Mouse (Mus musculus): ENCODE data around the gene Rbfox3.

Gene Rbfox3

GRCm38 (mm10) chr11:118728797-118729196, 182.6 kb downstream of the Rbfox3 start:
- no peak for DNase-seq (ENCODE audit: low spot score in 2 of 2)

DNA sequence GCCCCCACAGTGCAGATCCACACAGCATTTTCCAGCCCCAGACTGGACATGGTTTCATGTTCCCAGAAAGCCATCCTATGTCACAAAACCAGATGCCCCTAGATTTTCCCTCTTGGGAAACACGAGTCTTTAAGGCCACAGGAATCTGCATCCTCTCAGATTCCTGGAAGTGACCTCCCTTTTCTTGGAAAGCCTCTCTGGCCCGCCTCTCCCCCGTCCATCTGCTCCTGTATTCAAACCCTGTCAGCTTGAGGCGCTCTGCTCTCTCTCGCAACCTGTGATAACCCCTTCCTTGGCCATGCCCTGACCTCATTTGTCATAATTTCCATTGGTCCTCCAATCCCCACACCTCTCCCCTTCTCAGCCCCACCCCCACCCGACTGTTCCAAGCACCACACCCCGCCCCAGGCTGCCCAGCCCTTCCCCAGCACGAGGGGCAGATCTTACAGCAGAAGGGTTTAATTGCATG, 183.3 kb downstream of the Rbfox3 start:
- DNase-seq (ENCODE audit: low spot score in 2 of 2): no peak

DNA sequence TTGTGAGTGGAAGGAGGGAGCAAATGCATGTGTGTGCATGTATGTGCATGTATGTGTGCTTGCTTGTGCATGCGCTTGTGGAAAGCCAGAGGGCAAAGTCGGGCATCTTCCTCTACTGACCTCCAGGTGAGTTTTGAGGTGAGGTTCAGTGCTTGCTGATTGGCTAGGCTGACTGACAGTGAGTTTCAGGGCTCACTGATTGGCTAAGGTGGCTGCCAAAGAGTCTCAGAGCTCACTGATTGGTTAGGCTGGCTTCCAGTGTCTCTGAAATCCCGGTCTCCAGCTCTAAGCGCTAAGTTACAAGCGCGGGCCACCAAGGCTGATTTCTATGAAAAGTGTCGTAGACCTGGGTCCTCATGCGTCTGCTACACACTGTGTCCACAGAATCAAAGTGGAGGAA, 185.0 kb downstream of the Rbfox3 start:
- no peak for DNase-seq (ENCODE audit: low spot score in 2 of 2)

DNA sequence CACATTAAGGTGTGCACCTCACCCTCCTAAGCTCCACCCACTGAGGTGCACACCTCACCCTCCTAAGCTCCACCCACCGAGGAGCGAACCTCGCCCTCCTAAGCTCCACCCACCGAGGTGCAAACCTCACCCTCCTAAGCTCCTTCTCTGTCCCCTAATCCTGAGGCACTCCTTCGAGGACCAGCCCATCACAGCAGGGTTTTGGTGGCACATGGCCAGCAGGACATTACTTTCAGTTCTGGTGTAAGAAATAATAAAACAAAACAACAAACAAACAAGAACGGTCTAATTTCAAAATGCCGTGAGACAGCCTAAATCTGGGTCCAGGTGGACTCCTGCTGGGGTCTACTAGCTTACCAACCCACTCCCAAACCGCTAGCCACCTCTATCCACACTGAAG, 187.0 kb downstream of the Rbfox3 start:
- no peak for DNase-seq (ENCODE audit: low spot score in 2 of 2)

DNA sequence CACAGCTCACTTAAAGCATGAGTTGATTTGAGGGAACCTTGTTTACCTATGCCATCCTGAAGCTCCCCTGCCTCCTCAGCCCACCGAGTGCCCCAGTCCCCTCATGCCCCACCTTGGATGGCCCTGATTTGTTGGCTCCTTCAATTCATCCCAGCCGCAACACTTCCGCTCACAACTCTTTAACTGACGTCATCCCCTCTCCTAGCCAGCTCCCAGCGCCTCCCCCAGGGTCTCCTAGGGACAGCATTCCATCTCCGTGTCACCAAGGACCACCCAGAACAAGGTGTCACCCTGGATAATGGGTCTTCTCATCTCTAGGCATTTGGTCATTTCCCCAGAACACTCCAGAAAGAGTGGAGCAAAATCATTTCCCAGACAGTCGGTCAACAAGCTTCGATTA, 188.2 kb downstream of the Rbfox3 start:
- no peak for DNase-seq (ENCODE audit: low spot score in 2 of 2)

DNA sequence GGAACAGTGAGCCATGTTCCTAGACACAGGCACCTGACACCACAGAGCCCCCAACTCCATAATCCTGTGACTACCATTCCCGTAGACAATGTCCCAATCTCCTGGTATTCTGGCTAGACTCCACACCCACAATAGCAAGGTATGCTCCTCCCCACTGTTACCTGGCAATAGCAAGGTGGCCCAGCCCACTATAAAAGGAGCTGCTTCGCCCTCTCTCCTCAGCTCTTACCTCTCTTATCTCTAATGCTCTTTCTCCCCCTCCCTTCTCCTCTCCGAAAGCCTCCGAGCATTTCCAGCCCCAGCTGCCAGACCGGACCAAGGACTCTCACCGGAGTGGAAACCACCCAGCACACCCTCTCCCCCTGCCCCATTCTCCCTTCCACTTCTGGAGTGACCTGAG, 189.5 kb downstream of the Rbfox3 start:
- DNase-seq (ENCODE audit: low spot score in 2 of 2): no peak

DNA sequence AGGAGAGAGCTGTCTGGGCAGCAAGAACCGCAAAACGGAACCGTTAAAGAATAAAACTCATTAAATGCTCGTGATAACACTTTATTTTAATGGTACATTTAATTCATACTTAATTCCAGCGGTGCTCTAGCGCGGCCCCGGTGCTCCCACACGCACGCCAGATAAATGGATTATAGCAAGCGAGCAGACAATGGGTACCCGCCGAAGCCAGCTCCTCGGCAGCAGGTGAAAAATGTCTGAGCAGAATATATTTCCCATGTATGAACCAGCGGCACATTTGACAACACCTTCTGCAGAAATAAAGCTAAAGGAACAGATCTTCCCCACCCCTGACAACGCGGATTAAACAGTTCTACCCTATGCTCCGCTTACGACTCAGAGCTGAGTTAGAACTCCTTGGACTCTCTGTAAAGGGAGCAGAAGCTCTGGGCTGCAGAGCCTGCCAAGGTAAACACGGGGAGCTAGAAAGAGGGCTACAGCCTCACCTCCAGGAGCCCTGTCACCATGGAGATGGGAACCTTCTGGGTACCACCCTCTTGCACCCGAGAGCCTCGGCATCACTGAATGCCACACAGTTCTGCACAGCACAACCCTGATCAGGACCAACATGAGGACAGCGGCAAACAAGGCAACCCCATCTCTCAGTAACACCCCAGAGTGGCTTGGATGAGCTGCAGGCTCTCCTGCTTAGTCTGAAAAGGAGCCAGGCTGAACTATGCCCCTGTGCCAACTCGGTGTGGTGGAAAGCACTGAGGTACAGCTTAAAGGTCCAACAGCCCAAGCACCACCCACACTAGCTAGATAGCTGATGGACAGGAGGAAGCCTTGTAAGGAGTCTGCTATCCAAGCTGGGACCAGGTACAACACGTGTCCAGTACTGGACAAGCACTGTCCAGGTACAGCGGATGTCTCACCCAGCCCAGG, 196.5 kb downstream of the Rbfox3 start:
- DNase-seq (ENCODE audit: low spot score in 2 of 2): no peak

DNA sequence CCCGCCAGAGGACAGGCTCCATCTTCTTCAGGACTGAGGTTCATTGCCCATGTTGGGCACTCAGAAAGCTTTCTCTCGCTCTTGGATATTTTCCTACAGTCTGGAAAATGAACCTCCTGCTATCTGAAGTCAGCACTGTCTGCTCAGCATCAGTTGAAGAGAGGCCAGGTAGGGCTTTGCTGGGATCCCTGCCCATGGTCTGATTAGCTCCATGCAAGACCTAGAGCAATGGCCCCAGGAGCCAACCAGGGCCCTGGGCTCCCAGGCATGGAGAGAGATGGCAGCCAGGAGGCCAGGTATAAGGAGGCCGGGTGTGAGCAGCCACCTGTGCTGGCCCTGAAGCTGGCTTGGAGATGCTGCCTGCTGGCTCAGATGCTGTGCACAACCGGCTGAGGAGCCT, 198.6 kb downstream of the Rbfox3 start:
- DNase-seq (ENCODE audit: low spot score in 2 of 2): no peak

DNA sequence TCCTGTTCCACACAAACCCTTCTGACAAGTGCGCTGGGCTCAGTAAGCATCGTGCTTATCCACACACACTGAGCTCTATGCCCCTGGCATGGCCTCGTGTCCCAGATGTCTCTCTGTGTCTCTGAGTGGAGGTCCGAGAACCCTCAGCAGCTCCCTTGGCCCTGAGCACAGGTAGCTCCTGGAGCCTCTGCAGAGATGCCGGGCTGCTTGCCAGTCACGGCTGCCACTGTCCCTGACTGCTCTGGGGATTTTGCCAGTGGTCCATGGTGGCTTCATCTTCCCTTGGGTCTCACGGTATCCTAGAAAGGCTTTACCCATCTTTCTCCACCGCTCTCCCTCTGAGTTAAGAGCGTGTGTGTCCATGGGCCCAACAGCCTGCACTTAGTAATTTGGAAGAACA, 199.3 kb downstream of the Rbfox3 start:
- DNase-seq (ENCODE audit: low spot score in 2 of 2): no peak

DNA sequence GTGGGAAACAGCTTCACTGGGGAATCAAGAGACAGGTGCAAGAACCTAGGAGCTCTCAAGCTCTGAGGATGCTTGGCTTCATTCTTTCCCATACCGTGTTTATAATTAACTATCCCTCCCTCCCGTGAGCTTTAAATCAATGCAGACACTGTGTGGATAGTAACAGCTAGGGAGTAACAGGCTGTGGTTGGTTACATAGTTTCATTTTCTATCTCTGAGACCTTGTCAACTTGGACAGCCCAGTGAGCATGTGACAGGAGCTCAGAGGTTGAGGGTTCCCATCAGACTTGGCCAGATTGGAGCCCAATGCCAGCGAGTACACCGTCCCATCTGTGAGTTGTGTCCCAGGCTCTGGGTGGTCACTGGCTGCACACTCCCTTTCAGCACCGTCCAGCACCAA, 201.4 kb downstream of the Rbfox3 start:
- no peak for DNase-seq (ENCODE audit: low spot score in 2 of 2)

GRCm38 (mm10) chr11:118696226-118696930, 215.0 kb downstream of the Rbfox3 start:
- DNase-seq (ENCODE audit: low spot score in 2 of 2): no peak

GRCm38 (mm10) chr11:118693276-118693675, 218.1 kb downstream of the Rbfox3 start:
- no peak for DNase-seq (ENCODE audit: low spot score in 2 of 2)

DNA sequence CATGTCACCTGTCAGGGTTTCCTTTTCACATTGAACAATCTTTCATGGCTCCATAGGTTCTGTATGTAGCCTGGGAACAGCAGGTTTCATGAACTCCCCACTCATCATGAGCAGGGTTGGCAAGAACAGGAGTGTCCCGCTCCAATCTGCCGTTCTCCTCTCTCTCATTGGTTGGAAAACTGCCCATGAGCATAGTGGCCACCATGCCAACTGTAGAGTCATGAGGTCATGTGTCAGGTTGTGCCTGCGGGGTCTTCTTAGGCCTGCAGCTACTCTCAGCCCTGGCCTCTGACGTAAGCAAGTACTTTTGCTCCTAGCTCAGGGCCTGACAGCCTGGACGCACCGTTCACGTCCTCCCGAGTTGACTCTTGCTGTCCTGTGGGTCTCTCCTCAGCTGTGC, 221.1 kb downstream of the Rbfox3 start:
- DNase-seq (ENCODE audit: low spot score in 2 of 2): no peak

- no peak for DNase-seq (ENCODE audit: low spot score in 2 of 2)
Observed at GRCm38 (mm10) chr11:118685397-118685796, 226.0 kb downstream of the Rbfox3 start.

- DNase-seq (ENCODE audit: low spot score in 2 of 2): no peak
Observed at GRCm38 (mm10) chr11:118684665-118685064, 226.7 kb downstream of the Rbfox3 start.

GRCm38 (mm10) chr11:118680699-118681098, 230.7 kb downstream of the Rbfox3 start:
- DNase-seq (ENCODE audit: low spot score in 2 of 2): no peak

DNA sequence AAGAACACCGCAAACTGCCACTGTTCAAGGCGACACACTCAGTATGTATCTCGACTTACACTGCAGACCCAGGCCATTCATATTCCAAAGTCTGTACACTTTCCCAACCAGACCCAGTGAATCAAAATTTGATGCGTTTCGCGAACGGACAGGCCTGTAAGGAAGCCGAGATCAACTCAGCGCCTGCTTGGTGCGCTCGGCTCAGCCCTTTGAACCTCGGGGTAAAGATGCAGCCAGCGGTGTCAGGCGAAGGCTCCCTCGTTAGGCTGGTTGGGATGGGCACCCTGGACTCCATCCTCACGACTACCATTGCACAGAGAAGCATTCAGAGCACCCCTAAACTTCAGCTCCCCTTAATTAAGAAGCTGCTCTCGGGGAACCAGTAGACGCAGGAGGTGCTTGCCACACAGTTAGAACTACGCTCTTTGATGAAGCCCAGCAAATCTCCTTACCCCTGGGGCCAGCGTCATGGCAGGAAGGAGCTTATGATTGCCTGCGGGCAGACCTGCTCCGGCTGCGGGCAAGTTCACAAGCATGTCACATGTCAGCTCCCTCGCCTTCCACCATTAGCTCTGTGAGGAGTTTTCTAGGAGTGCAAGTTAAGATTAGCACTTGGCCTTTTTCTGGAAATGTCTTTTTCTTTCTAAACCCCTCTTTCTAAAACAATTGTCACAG, 231.5 kb downstream of the Rbfox3 start:
- DNase-seq (ENCODE audit: low spot score in 2 of 2): no peak

GRCm38 (mm10) chr11:118678515-118679104, 232.8 kb downstream of the Rbfox3 start:
- no peak for DNase-seq (ENCODE audit: low spot score in 2 of 2)

DNA sequence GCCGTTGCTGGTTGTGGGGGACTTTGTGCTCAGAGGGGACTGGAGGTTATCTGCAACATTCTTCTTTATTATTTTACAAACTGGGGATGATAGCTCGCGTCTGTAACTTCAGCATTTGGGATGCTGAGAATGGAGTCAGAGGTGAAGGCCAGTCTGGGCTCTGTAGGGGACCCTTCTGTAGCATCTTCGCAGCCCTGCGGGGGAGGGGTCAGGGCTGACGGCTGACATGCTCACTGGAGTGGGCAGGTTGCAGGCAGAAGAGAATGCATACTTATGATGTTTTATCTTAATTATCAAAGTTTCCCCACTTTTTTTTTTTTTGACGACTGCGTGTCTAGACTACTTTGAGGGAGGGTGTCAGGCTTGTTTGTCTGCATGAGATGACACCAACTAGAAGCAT, 234.1 kb downstream of the Rbfox3 start:
- DNase-seq (ENCODE audit: low spot score in 2 of 2): no peak

- DNase-seq (ENCODE audit: low spot score in 2 of 2): no peak
Observed at GRCm38 (mm10) chr11:118676364-118676763, 235.0 kb downstream of the Rbfox3 start.

DNA sequence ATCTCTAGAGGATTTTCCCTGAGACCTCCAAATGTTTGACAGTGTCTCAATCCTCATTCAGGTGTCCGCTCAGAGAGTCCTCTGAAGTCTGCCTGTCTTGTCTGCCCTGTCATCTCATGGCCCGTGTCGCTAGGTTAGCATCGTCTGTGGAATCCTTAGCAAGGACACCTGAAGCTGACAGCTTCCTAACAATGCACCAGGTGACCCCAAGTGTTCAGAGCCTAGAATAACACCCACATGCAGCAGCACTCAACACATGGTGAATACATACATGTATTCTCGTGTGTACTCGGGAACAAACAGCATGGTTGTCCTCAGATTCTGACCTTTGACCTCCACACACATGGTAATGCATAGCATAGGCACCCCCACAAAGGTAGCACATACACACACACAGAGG, 239.4 kb downstream of the Rbfox3 start:
- DNase-seq (ENCODE audit: low spot score in 2 of 2): no peak

GRCm38 (mm10) chr11:118671216-118671615, 240.2 kb downstream of the Rbfox3 start:
- no peak for DNase-seq (ENCODE audit: low spot score in 2 of 2)
